Mouse (Mus musculus): ENCODE measurements around the gene Ahcy. TPM values are rescaled to one million over a fixed set of nuclear protein-coding genes. Genes with fewer than 3 reads are reported as not detected.
A peak's percentile ranks its signal among the peaks of the same experiment; 100 is the strongest.

The Ahcy gene
- polyA plus RNA-seq, 1 experiment from 2014 or later: 46.7 TPM

DNA sequence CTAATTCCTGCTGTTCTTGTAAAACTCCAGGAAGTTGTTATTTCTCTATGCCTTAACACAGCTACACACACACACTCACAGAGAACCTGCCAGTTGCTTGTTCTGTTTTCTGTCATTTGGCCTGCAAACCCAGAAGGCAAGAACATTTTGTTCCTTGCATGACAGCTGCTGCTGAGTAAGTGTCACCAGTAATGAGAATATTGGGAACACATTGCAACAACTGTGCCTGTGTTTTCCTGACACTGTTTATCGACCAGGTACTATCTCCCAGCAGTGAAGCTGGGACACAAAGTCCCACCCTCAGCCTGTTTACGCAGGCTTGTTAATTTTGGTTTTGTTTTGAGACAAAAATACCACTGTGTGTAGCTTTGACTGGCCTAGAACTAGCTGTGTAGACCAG lies 21.6 kb downstream of the Ahcy start:
- H3K4me1 ChIP-seq (ENCODE audit: control insufficient read depth in 2 of 2, insufficient read depth in 2 of 2, low read length in 2 of 2): peaks cover 9 to 11% of the 10 kb centered on the region in 2 experiments
- no peak overlapping the region for H3K4me3 ChIP-seq (ENCODE audit: control insufficient read depth in 1 of 2, insufficient read depth in 1 of 2, low read depth in 1 of 2, low read length in 2 of 2)
- no peaks in the 10 kb centered on the region for H3K36me3 ChIP-seq (ENCODE audit: control insufficient read depth, insufficient read depth, low read length)
- no peak overlapping the region for H3K9ac ChIP-seq (ENCODE audit: low read length)
- no peak for ATAC-seq (ENCODE audit: insufficient number of reproducible peaks, insufficient read depth, low FRiP score, low read depth)
- 60% methylated on average over 2 of the region's 2 CpGs for WGBS
- no peak overlapping the region for H3K27ac ChIP-seq (replicated peaks in 1 of 2; ENCODE audit: control insufficient read depth in 1 of 2, insufficient read depth in 1 of 2, low read depth in 2 of 2, low read length in 2 of 2)
- H3K9me3 ChIP-seq (ENCODE audit: control insufficient read depth, low read length): no peaks in the 10 kb centered on the region
- no peak overlapping the region for H3K4me2 ChIP-seq (ENCODE audit: low read length)
- H3K27me3 ChIP-seq (ENCODE audit: control insufficient read depth, insufficient read depth, low read length): no peaks in the 10 kb centered on the region

GRCm38 (mm10) chr2:155051622-155052351 lies 22.5 kb downstream of the Ahcy start:
- Histone ChIP-seq H3K36me3 (ENCODE audit: control insufficient read depth, insufficient read depth, low read length) (no peaks in the 10 kb centered on the region), H3K4me3 (ENCODE audit: control insufficient read depth in 1 of 2, insufficient read depth in 1 of 2, low read depth in 1 of 2, low read length in 2 of 2) (peak overlapping the region in 1 of 2 experiments; percentile 51; a peak in 3 of 4 replicates), H3K9me3 (ENCODE audit: control insufficient read depth, low read length) (no peaks in the 10 kb centered on the region), H3K27me3 (ENCODE audit: control insufficient read depth, insufficient read depth, low read length) (no peaks in the 10 kb centered on the region), H3K4me2 (ENCODE audit: low read length) (peak overlapping the region; percentile 96), H3K4me1 (ENCODE audit: control insufficient read depth in 2 of 2, insufficient read depth in 2 of 2, low read length in 2 of 2) (peaks cover 9 to 11% of the 10 kb centered on the region in 2 experiments), H3K27ac (replicated peaks in 1 of 2; ENCODE audit: control insufficient read depth in 1 of 2, insufficient read depth in 1 of 2, low read depth in 2 of 2, low read length in 2 of 2) (peak overlapping the region in 1 of 2 experiments; percentile 46; a peak in 1 of 4 replicates), H3K9ac (ENCODE audit: low read length) (peak overlapping the region; percentile 68)
- 14% methylated on average over 9 of the region's 9 CpGs for WGBS
- ATAC-seq (ENCODE audit: insufficient number of reproducible peaks, insufficient read depth, low FRiP score, low read depth): no peak

DNA sequence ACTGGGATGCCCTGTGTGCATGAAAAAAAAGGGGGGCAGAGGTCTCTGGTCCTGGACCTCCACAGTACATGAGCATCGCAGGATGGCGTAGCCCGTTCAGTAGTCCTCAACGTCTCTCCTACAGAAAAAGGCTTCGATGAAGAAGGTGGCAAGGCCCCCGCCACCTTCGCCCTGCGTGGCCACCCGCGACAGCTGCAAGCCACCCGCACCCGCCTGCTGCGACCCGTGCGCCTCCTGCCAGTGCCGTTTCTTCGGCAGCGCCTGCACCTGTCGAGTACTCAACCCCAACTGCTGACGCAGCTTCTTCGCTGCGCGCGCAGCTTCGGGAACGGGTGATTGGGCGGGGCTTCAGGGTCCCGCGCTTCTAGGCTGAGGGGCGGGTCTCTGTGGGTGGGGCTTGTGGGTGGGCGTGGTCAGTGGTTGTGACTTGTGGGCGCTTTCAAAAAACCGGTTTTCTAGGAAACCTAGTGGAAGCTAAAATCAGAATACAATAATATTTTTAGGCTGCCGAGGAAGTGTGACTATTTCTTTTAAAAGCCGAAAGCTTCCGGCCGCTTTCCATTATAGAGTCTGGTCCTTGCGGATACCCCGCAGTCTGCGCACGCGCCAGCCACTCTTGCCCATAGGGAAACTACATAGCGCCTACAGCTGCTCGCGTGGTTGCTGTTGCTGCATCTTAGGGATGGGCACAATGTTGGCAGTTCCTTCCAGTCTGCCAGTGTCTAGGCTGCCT lies 23.6 kb downstream of the Ahcy start:
- H3K4me3 ChIP-seq (ENCODE audit: control insufficient read depth in 1 of 2, insufficient read depth in 1 of 2, low read depth in 1 of 2, low read length in 2 of 2): peak overlapping the region; percentile 51 to 64
- no peaks in the 10 kb centered on the region for H3K27me3 ChIP-seq (ENCODE audit: control insufficient read depth, insufficient read depth, low read length)
- peak overlapping the region; percentile 96 for H3K4me2 ChIP-seq (ENCODE audit: low read length)
- under 1% methylated on average over 45 of the region's 45 CpGs for WGBS
- H3K9me3 ChIP-seq (ENCODE audit: control insufficient read depth, low read length): no peaks in the 10 kb centered on the region
- peaks cover 9 to 11% of the 10 kb centered on the region in 2 experiments for H3K4me1 ChIP-seq (ENCODE audit: control insufficient read depth in 2 of 2, insufficient read depth in 2 of 2, low read length in 2 of 2)
- peak overlapping the region; percentile 75 for H3K9ac ChIP-seq (ENCODE audit: low read length)
- ATAC-seq (ENCODE audit: insufficient number of reproducible peaks, insufficient read depth, low FRiP score, low read depth): peak; percentile 90
- no peaks in the 10 kb centered on the region for H3K36me3 ChIP-seq (ENCODE audit: control insufficient read depth, insufficient read depth, low read length)
- H3K27ac ChIP-seq (replicated peaks in 1 of 2; ENCODE audit: control insufficient read depth in 1 of 2, insufficient read depth in 1 of 2, low read depth in 2 of 2, low read length in 2 of 2): peak overlapping the region; percentile 46 to 54

- Histone ChIP-seq H3K4me2 (ENCODE audit: low read length) (peak overlapping the region; percentile 96), H3K9ac (ENCODE audit: low read length) (peak overlapping the region; percentile 75), H3K9me3 (ENCODE audit: control insufficient read depth, low read length) (no peaks in the 10 kb centered on the region), H3K27me3 (ENCODE audit: control insufficient read depth, insufficient read depth, low read length) (no peaks in the 10 kb centered on the region), H3K4me1 (ENCODE audit: control insufficient read depth in 2 of 2, insufficient read depth in 2 of 2, low read length in 2 of 2) (peaks cover 9 to 11% of the 10 kb centered on the region in 2 experiments), H3K27ac (replicated peaks in 1 of 2; ENCODE audit: control insufficient read depth in 1 of 2, insufficient read depth in 1 of 2, low read depth in 2 of 2, low read length in 2 of 2) (peak overlapping the region; percentile 6 to 14; a peak in 1 of 4 replicates), H3K36me3 (ENCODE audit: control insufficient read depth, insufficient read depth, low read length) (no peaks in the 10 kb centered on the region), H3K4me3 (ENCODE audit: control insufficient read depth in 1 of 2, insufficient read depth in 1 of 2, low read depth in 1 of 2, low read length in 2 of 2) (peak overlapping the region; percentile 51 to 64)
- 28% methylated on average over 5 of the region's 5 CpGs for WGBS
- no peak for ATAC-seq (ENCODE audit: insufficient number of reproducible peaks, insufficient read depth, low FRiP score, low read depth)
Observed at GRCm38 (mm10) chr2:155050108-155050503, 24.2 kb downstream of the Ahcy start.

- H3K4me3 ChIP-seq (ENCODE audit: control insufficient read depth in 1 of 2, insufficient read depth in 1 of 2, low read depth in 1 of 2, low read length in 2 of 2): no peak overlapping the region
- no peak overlapping the region for H3K9ac ChIP-seq (ENCODE audit: low read length)
- H3K27me3 ChIP-seq (ENCODE audit: control insufficient read depth, insufficient read depth, low read length): no peaks in the 10 kb centered on the region
- H3K27ac ChIP-seq (replicated peaks in 1 of 2; ENCODE audit: control insufficient read depth in 1 of 2, insufficient read depth in 1 of 2, low read depth in 2 of 2, low read length in 2 of 2): no peak overlapping the region
- no peak overlapping the region for H3K4me2 ChIP-seq (ENCODE audit: low read length)
- H3K9me3 ChIP-seq (ENCODE audit: control insufficient read depth, low read length): no peaks in the 10 kb centered on the region
- H3K4me1 ChIP-seq (ENCODE audit: control insufficient read depth in 2 of 2, insufficient read depth in 2 of 2, low read length in 2 of 2): peaks cover 9 to 11% of the 10 kb centered on the region in 2 experiments
- 58% methylated on average over 7 of the region's 7 CpGs for WGBS
- ATAC-seq (ENCODE audit: insufficient number of reproducible peaks, insufficient read depth, low FRiP score, low read depth): no peak
- no peaks in the 10 kb centered on the region for H3K36me3 ChIP-seq (ENCODE audit: control insufficient read depth, insufficient read depth, low read length)
Observed at GRCm38 (mm10) chr2:155047452-155048178, 26.7 kb downstream of the Ahcy start.

GRCm38 (mm10) chr2:155046803-155047202 lies 27.5 kb downstream of the Ahcy start:
- no peak overlapping the region for H3K9ac ChIP-seq (ENCODE audit: low read length)
- ATAC-seq (ENCODE audit: insufficient number of reproducible peaks, insufficient read depth, low FRiP score, low read depth): no peak
- 74% methylated on average over 2 of the region's 2 CpGs for WGBS

GRCm38 (mm10) chr2:155045075-155045474 lies 29.2 kb downstream of the Ahcy start:
- 72% methylated on average over 3 of the region's 3 CpGs for WGBS
- H3K4me1 ChIP-seq (ENCODE audit: control insufficient read depth in 2 of 2, insufficient read depth in 2 of 2, low read length in 2 of 2): peaks cover 2 to 3% of the 10 kb centered on the region in 2 experiments; a peak in 3 of 4 replicates
- ATAC-seq (ENCODE audit: insufficient number of reproducible peaks, insufficient read depth, low FRiP score, low read depth): no peak

More at GRCm38 (mm10) chr2:155046803-155047202, 27.5 kb downstream of the Ahcy start:
- peaks cover 9 to 10% of the 10 kb centered on the region in 2 experiments for H3K4me1 ChIP-seq (ENCODE audit: control insufficient read depth in 2 of 2, insufficient read depth in 2 of 2, low read length in 2 of 2)
- no peaks in the 10 kb centered on the region for H3K27me3 ChIP-seq (ENCODE audit: control insufficient read depth, insufficient read depth, low read length)
- H3K4me3 ChIP-seq (ENCODE audit: control insufficient read depth in 1 of 2, insufficient read depth in 1 of 2, low read depth in 1 of 2, low read length in 2 of 2): no peak overlapping the region
- H3K27ac ChIP-seq (replicated peaks in 1 of 2; ENCODE audit: control insufficient read depth in 1 of 2, insufficient read depth in 1 of 2, low read depth in 2 of 2, low read length in 2 of 2): no peak overlapping the region
- H3K4me2 ChIP-seq (ENCODE audit: low read length): no peak overlapping the region
- no peaks in the 10 kb centered on the region for H3K9me3 ChIP-seq (ENCODE audit: control insufficient read depth, low read length)
- no peaks in the 10 kb centered on the region for H3K36me3 ChIP-seq (ENCODE audit: control insufficient read depth, insufficient read depth, low read length)

More at GRCm38 (mm10) chr2:155045075-155045474, 29.2 kb downstream of the Ahcy start:
- Histone ChIP-seq H3K9ac (ENCODE audit: low read length) (no peak overlapping the region), H3K4me2 (ENCODE audit: low read length) (no peak overlapping the region), H3K36me3 (ENCODE audit: control insufficient read depth, insufficient read depth, low read length) (no peaks in the 10 kb centered on the region), H3K4me3 (ENCODE audit: control insufficient read depth in 1 of 2, insufficient read depth in 1 of 2, low read depth in 1 of 2, low read length in 2 of 2) (no peak overlapping the region), H3K9me3 (ENCODE audit: control insufficient read depth, low read length) (no peaks in the 10 kb centered on the region), H3K27ac (replicated peaks in 1 of 2; ENCODE audit: control insufficient read depth in 1 of 2, insufficient read depth in 1 of 2, low read depth in 2 of 2, low read length in 2 of 2) (no peak overlapping the region), H3K27me3 (ENCODE audit: control insufficient read depth, insufficient read depth, low read length) (no peaks in the 10 kb centered on the region)

All from heart, embryonic 14.5 days (tissue).